Mouse (Mus musculus): ENCODE data around the gene Ippk.

The Ippk gene

DNA sequence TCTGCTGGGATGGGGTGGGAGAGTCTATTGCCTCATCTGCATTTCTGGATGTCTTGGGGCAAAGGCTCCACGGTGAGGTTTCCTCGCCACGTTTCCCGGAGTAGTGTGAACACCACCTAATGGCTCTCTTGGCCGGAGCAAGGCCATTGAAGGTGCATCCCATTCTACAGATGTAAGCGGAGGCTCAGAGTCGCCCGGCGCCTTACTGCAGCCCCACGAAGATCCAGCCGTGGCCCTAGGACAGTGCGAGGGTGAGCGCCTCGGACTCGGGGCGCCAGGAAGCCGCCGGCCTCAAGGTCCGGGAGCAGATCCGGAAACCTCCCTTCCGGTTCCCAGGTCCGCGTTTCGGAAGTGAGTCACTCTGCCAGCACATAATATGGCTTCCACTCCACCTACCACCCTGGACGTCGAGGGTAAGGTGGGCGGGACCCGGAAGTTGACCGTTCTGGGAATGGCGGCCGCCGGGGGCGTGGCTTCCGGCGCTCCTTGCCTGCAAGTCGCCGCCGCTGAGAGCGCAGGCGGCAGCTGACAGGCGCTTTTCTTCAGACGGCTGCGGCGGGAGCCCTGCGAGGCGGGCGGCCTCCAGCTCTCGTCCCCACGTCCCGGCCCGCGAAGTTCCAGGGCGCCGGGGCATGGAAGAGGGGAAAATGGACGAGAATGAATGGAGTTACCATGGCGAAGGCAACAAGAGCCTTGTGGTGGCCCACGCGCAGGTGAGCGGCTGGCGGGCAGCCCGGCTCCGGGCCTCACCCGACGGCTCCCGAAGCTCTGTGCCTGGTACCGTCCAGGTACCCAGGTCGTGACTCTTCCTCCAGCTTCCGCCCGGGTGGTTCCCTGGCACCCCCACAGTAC lies at the start of gene Ippk:
Gene Ippk (plus strand): TSS at position 496 of the 852 bp plus-strand sequence.
- CTCF ChIA-PET = no interaction called here

DNA sequence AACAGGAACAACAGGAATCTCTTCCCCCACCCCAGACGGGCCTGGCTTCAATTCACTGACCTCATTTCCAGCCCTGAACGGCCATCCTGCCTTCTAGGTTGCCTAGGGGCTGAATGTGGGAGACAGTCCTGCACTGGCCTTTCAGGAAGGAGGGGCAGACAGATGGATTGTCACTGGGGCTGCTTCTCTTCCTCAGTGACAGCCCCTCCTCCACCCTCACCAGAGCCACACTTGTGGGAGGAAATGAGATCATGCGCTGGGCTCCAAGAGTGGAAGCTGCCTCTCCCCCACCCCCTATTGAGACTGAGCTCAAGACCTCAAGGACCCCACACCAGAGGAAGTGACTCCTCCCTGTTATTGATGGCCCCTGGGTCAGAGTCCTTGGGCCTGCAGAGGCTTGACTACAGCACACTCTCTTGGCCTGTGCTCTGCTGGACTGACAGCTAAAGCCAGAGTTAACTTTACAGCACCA lies 49.6 kb upstream of the Ippk start:
- CTCF ChIA-PET = no interaction called here

DNA sequence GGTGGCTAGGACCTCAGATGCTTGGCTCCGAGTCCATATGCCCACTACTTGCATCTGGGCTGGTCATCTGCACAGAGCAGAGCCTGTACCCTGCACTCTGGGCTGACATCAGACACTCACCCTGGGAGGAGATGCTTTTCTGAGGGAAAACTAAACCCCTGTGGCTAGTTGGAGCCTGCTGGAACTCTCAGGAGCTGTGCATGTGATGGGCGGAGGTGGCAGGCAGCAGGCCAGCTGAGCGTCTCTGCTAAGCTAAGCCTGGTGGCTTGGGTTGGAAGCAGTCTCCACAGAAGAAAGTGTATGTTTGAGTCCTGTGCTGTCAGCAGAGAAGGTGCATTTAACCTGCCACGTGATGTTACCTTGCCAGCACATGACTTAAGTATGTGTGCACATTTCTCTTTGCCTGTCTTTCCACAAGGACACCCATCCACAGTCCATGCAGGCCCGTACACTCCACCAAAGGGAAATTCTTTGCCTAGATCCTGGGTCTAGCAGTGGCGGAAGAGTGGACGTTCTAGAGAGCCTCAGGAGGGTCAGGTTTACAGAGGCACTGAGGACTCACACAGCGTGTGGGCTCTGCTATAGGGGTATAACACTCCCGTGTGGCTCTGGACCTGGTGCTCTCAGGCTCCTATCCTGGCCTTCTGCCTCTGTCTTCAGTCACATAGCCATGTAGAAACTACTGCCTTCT lies 48.5 kb upstream of the Ippk start:
- CTCF ChIA-PET = interaction anchor here (0.6 kb wide), 1 partner anchor 174 kb away, joined by 3 read pairs; no protein-coding TSS in a partner anchor

DNA sequence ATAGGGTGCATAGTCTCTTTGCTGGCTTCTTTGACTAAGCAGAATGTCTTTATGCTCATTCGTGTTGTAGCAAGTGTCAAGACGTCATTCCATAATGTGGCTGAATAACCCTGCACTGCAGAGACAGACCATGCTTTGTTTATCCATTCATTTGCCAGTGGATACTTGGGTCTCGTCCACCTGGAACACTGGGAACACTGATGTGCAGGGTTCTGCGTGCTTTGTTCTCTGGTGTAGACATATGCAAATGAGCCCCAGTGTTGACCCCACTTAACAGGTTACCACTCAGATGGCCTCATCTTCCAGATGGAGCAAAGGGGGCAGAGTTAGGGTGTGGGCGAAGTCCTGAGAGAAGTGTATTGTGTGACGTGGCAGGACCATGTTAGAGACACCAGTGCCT lies 46.7 kb upstream of the Ippk start:
- CTCF ChIA-PET = no interaction called here

DNA sequence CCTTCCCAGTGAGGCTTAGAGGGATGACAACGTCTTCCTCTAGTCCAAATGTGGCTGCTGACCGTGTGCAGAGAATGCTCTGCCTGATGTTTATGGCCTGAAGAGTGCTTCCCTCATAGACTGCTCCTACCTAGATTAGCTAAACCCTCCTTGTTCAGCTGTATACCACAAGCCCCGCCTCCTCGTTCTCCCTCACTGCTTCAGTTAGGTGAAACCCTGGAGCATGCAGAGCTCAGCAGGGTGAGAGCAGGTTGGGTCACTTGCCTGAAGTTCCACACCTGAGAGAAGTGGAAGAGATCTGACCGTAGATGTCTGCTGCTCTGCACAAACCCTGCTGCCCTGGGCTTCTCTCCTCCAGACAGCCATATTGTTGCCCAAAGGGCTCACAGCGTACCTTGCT lies 46.3 kb upstream of the Ippk start:
- CTCF ChIA-PET = no interaction called here

DNA sequence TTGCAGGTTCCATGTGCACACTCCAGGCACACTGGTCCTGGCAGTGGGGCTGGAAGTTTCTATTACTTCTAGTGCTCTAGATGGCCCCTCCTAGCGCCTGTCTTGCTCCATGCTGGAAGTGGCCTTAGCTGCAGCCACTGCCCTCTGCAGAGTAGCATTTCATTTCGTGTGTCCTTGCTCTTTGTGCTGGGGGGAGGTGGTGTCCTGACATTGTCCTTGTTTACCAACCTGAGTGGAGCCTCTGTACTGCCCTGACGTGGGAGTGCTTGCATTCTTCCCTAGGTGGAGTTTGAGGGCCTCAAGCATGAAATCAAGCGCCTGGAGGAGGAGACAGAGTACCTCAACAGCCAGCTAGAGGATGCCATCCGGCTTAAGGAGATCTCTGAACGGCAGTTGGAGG lies 43.4 kb upstream of the Ippk start:
- CTCF ChIA-PET = no interaction called here

DNA sequence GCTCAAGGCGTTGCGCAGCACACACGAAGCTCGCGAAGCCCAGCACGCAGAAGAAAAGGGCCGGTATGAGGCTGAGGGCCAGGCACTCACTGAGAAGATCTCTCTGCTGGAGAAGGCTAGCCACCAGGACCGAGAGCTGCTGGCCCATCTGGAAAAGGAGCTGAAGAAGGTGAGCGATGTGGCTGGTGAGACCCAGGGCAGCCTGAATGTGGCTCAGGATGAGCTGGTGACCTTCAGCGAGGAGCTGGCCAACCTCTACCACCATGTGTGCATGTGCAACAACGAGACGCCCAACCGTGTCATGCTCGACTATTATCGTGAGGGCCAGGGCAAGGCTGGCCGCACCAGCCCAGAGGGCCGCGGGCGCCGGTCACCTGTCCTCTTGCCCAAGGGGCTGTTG lies 41.7 kb upstream of the Ippk start:
- CTCF ChIA-PET = no interaction called here

DNA sequence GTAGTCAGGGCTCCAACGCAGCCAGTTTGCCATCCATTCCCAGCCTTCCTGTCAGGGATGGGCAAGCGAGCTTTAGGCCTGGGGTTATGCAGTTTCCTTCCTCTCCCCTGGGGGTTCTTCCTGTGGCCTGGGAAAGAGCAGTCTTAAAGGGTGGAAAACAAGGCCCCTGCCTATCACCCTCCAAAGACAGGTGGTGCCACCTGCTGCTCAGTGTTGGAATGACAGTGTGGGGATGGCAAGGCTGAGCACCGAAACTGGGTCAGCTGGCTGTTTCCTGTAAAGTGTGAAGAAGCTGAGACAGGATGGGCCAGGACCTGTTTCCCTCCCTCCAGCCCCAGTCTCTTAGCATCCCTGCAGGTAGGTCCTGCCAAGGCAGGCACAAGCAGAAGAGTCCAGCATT lies 39.8 kb upstream of the Ippk start:
- CTCF ChIA-PET = interaction anchor here (1.4 kb wide), 1 partner anchor 55 kb away, joined by 4 read pairs; no protein-coding TSS in a partner anchor

DNA sequence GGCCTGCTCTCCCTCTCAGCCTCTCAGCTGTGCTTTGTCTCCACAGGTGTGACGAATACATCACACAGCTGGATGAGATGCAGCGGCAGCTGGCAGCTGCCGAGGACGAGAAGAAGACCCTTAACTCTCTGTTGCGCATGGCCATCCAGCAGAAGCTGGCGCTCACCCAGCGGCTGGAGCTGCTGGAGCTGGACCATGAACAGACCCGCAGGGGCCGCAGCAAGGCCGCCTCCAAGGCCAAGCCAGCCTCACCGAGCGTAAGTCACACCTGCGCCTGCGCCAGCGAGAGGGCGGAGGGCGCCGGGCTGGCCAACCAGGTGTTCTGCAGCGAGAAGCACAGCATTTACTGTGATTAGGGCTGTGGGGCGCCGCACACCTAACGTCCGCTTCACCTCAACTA lies 38.1 kb upstream of the Ippk start:
- CTCF ChIA-PET = no interaction called here

DNA sequence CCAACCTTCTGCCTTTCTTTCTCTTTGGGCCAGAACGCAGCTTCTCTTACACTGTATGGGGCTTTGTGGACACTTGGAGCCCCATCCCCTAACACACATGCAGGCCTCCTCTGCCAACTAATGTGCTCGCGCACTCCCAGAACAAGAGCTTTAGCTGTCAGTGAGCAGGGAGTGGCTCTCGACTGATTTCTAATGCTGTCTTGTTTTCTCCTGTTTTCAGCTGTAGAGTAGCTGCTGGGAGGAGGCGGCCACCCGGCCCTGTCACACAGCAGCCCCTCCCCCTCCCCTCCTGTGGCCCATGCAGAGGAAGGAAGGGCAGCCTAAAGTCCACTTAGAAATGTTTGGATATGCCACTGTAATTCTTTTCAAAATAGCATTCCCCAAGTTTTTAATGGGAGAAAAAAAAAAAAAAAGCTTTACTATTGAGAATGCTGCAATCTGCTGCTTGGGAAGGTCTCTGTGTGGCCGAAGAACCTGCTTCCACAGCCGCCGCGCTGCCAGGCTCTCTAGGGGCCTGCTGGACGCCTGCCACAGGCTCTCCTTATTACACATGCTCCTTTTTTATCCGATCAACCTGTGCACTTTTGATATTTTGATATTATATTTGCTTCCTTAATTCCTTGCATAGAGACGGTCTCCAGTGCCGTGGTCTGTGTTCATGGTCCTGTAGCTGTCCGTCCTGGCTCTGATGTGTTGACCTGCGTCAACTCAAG lies 36.1 kb upstream of the Ippk start:
- CTCF ChIA-PET = interaction anchor here (0.6 kb wide), 1 partner anchor 92 kb away, joined by 4 read pairs; no protein-coding TSS in a partner anchor

DNA sequence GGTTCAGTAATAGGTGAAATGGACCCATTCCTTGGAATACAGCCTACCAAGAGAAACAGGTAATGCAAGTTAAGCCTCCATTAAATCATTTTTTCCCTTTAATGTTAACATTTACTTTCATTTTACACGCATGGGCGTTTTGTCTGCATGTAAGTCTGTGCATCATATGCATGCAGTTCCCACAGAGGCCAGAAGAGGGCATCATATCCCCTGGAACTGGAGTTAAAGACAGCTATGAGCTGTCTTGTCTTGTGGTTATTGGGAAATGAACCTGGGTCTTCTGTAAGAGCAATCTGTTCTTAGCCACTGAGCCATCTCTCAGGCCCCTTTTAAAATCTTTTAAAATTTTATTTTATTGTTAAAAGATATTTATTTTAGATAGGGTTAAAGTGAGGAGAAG lies 29.7 kb upstream of the Ippk start:
- CTCF ChIA-PET = no interaction called here

DNA sequence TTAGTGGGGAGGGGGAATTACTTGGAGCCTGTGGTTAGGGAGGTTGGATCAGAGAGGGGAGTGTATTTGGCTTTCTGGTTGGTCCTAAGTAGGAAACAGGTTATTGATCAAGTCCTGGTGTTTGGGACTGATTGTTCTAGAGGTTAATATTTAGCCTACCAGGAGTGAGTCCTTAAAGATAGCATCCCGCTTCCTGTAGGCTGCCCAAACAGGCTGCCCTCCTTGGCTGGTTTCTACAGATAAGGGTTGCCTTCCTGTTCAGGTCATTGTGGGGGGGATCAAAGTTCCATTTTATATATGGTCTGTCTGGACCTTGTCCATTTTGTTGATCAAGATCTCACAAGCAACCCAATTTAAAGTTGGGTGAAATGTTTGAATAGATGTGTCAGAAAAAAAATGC lies 27.5 kb upstream of the Ippk start:
- CTCF ChIA-PET = no interaction called here

DNA sequence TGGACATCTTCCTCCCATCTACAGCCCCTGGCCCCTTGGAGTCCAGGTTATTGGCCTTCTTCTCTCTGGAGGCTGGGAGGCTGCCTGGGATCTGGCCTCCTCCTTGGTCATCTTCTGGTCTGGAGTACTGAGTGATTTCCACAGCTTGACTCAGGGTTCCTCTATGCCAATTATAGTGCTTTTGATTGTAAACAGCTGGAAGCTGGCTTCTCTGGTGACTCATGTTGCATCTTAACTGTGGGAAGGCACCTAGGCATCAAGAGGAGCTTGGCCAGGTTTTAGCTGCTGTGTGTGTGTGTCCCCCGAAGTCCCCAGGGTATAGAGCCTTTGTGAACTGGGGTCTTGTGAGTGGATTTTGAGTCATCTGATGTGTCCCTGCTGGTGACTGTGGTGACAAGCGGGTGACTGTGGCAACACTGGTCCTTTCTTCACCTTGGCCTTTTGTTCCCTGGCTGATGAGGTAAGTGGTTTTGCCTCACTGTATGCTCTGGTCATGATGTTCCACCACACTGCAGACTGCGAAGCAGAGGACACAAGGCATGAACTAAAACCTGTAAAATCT lies 26.1 kb upstream of the Ippk start:
- CTCF ChIA-PET = no interaction called here

DNA sequence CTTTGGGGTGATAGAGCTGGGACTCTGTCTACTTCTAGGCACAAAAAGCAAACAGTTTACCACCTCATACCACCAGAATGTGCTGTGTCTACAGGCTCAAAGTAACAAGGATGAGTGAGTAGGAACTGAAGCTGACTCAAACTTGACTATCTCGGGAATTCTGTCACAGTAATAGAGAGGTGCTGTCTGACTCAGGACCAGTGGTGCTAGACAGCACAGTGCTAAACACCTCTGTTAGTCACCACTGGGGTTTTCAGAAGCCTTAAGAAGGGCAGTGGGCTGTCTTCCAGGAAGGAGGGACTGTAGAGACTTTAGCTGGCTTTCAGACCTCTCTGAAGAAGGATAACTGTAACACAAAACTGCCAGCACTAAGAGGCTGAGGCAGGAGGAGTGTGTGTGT lies 24.3 kb upstream of the Ippk start:
- CTCF ChIA-PET = interaction anchor here (0.6 kb wide), 1 partner anchor 70 kb away, joined by 19 read pairs; no protein-coding TSS in a partner anchor

DNA sequence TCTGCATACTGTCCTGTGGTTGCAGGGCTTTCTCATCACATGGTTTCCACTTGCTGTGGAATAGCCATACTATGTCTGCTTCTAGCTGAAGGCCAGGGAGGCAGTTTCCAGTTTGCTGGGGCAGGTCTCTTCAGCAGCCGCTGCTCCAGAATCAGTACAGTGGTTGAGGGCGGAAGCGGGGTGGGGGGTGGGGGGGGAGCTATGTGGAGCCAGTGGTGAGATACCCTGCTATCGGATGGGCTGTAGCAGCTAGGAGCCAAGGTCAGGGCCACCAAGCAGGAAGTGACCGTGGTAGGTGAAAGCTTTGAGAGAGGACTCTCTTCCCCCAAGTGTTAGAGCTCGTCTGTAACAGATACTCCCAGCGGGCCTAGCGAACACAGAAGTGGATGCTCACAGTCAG lies 22.9 kb upstream of the Ippk start:
- CTCF ChIA-PET = interaction anchor here (0.5 kb wide), 1 partner anchor 961 kb away, joined by 4 read pairs; no protein-coding TSS in a partner anchor

DNA sequence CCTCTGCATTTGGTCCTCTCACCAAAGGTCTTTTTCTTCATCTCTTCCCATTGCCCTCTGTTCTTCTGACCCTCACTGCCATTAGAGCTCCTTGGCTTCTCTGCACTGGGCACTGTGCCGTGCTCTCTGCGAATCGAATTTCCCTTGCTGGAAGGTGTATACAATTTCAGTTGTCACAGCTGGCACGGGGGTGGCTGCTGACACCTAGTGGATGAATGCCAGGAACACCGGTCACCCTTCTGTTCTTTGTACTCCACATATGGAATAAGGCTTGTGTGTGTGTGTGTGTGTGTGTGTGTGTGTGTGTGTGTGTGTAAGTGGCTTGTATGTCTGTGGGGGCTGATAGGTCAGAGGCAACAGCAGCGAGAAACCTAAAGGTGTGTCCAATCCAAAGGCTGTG lies 20.9 kb upstream of the Ippk start:
- CTCF ChIA-PET = interaction anchor here (0.6 kb wide), 1 partner anchor 157 kb away, joined by 3 read pairs; no protein-coding TSS in a partner anchor

DNA sequence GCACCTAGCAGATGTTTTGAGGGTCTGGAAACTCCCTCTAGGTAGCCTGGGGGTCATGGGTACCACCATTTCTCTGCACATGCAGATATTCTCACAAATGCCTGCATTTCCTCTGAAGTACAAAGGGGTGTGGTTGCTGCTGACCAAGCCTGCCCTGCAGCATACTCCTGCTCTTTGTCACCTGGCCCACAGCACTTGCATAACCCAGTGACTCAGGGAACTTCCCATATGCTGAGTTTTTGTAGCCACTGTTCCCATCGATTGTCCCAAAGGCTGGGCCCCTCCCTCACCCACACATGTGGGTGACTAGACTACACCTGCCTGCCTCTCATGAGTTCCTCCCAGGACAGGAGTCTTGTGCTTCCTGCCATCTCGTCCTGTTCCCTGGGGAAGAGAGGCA lies 18.4 kb upstream of the Ippk start:
- CTCF ChIA-PET = no interaction called here

DNA sequence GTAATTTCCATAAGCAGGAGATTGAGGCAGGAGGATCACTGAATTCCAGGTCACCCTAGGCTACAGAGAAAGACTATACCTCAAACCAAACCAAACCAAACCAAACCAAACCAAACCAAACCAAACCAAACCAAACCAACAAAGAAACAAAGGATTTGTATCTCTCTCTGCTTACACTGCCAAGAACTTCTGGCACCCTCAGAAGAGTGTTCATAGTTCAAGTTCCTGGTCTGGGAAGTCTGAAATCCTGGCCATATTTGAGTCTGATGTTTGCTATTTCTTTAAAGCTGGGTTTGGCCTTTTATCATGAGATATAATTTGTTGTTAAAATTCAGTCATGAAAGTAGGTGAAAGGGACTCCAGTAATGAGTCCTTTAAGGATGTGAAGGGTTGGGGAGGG lies 13.3 kb upstream of the Ippk start:
- CTCF ChIA-PET = no interaction called here

DNA sequence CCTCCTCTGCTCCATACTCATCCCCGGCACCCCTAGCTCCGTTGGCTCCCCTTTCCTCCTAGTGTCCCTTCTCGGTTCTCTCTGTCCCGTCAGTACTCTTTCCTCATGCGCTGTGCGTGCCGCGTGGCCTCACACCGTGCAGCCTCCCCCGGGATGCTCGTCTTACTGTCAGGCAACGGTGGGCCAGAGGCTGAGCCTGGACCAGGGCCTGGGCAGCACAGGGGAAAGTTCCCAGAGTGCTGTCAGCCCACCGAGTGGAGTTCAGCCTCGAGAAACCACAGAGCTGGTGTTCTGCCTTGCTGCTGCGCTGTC lies 513 bp downstream of the Ippk start:
- CTCF ChIA-PET = no interaction called here

DNA sequence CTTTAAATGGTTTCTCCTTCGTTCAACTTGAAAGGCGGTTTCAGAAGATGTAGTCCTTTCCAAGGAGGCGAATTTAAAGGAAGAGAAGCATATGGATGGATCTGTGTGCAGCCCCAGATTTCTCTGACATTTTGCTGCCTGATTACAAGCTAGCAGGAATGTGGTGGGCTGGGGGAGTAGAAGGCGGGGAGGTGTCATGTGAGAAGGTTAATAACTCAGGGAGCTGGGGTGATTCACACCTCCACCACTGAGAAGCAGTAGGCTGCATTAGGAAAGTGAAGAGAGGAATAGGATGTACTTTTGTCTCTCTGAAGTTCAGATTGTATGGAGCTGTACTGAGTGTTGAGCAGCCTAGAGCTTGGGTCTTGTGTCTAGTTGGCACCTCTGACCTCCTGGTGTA lies 910 bp downstream of the Ippk start:
- CTCF ChIA-PET = no interaction called here

DNA sequence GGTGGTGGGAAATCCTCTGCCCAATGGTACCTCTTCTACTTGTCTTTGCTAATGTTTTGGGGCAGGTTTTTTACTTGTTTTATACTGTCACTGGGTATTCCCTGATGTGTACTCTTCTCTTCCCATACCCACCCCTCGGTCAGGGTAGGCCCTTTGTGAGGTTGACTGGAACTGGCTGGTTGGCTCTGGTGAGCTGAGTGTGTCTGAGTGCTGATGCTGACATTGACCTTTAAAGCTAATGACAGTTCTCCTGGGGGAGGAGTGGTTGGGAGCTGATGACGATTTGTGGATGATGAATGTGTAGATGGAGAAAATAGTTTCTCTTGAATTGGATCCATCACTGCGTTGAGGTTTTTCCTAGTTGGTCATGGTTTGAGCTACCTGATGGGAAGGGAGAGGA lies 5.7 kb downstream of the Ippk start:
- CTCF ChIA-PET = interaction anchor here (0.6 to 0.9 kb wide), 2 partner anchors 254 to 1930 kb away, joined by 10 to 15 read pairs; no protein-coding TSS in a partner anchor

DNA sequence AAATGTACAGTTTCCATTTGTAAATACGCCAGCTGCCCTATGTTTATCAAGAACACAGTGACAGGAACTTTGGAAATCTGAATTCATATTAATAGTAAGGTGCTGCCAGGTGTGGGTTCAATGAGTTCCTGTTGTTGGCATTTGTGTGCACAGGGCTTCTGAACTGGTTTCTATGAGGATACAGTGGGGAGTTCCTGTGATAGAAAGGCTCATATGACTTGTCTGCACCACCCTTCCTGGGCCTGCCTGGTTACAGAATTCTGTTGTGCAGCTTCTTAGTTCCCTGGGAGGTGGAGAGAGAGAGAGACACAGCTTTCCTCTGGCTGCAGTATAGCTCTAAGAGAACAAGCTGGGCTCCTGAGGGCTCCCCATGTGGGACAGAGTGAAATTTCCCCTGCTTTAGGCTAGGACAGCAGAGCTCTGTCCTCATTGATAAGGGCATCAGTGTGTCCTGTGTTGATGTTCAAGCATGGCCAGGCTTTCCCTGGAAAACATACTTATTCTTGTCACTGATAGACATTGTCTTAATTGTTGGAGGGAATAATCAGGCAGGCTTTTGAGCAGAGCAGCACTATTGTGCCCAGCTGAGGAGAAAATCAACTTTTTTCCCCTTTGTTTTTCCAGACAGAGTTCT lies 7.1 kb downstream of the Ippk start:
- CTCF ChIA-PET = no interaction called here

Measured in spleen, embryonic (tissue).